Mouse (Mus musculus) adrenal gland, adult 18-20 months (tissue): ENCODE data around the gene Ppp2r3d. TPM values are rescaled to one million over a fixed set of nuclear protein-coding genes. Genes with fewer than 3 reads are reported as not detected.
"Not testable (repeated sequence)": the region's sequence is repeated elsewhere in the genome, so short reads cannot be mapped to it uniquely, and the experiment has no call there.

Experiments
- DNase-seq, 2 experiments: peaks; one replicate each; pipeline ENCODE4 v3.0.0; 2021 to 2022; ENCODE audit warnings: low spot score in 2 of 2
- long read RNA-seq, 2 experiments: library from polyadenylated mRNA; stranded (forward); transcript quantifications; one replicate each; pipeline ENCODE4 v2.0.0; 2021
- total RNA-seq, 2 experiments: library from RNA; stranded (reverse); gene quantifications; 1 replicate in 1 of 2; 2 replicates in 1 of 2; pipeline ENCODE4 v1.2.3; 2021

Ppp2r3d gene
- 100 to 1,000 TPM in 1 of 2 experiments, 10 to 100 TPM in 1; 80.5 to 101 TPM for total RNA-seq
- long read RNA-seq, experiment 1, partial matches to known transcripts = 0 of 1 reads
- long read RNA-seq, experiment 1, other reads (novel, unspliced or antisense) = 0 of 1 reads
- long read RNA-seq, experiment 2, partial matches to known transcripts = 0 of 2 reads
- long read RNA-seq, experiment 2, other reads (novel, unspliced or antisense) = 0 of 2 reads

GRCm38 (mm10) chr9:124476096-124476902 is at the start of gene Ppp2r3d:
TSS of gene Ppp2r3d (minus strand) at chr9:124476898.
- DNase-seq = peak; percentile 2 to 21

- DNase-seq = not testable (repeated sequence)
These were observed 17.0 kb upstream of the Ppp2r3d start, which contains the start of gene Gm21836 for GRCm38 (mm10) chr9:124493693-124494092. TSS of gene Gm21836 (minus strand) at chr9:124493793.

- DNase-seq = not testable (repeated sequence)
These were observed 3.8 kb upstream of the Ppp2r3d start for GRCm38 (mm10) chr9:124480361-124480980.

DNA sequence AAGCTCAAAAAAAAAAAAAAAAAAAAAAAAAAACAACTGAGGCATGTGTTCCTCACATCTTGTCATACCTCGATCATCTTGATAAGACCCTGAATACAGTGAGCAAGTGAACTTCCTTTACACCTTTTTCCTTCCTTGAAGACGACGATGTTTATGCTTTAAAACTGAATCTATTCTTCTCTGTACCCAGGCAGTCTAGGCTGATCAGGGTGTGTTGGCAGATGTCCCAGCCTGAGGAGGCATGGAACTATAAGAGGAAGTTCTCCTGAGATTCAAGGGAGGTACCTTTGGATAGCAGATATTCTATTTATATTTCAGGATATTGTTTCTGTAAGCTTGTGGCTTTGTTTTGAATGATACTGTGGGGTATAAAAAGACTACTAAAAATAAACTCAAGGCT is 1.4 kb upstream of the Ppp2r3d start:
- no peak for DNase-seq

DNA sequence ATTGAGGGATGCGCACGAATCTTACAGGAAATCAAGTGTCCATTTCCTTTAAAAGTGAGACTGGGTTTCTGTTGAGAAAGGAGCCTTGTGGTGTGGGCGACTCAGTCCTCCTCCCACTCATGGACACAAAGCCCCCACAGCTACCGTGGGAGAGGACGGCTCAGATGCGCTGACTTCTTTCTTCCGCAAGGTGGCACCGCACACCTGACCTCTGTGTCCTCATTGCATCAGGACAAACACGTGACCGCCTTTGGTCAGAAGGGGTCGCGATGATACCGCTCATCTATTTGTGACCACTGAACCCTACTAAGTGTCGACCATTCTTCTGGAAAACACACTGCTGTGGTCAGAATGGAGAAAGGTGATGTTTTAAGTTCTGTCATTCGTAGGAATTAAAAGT is 1.0 kb downstream of the Ppp2r3d start:
- DNase-seq = no peak

- no peak for DNase-seq
These were observed 20.1 kb downstream of the Ppp2r3d start for GRCm38 (mm10) chr9:124456572-124456971.

GRCm38 (mm10) chr9:124442533-124442855 is 34.2 kb downstream of the Ppp2r3d start:
- DNase-seq = peak in 1 of 2 experiments; percentile 35

GRCm38 (mm10) chr9:124441681-124442532 is 34.8 kb downstream of the Ppp2r3d start:
- peak; percentile 5 to 31 for DNase-seq

DNA sequence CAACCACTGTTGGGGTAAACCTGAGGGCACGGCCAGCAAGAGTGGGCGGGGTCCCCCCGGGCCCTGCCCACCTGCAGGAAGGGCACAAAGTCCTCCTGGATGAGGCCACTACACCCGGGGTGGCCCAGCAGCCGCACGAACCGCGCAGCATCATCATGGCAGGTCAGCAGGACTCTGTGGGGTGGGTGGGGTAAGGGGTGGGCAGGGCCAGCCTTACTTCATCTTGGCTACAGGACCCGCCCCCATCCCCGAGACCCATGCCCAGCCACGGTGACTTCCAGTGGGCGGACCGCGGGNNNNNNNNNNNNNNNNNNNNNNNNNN is 36.0 kb downstream of the Ppp2r3d start:
- no peak for DNase-seq

DNA sequence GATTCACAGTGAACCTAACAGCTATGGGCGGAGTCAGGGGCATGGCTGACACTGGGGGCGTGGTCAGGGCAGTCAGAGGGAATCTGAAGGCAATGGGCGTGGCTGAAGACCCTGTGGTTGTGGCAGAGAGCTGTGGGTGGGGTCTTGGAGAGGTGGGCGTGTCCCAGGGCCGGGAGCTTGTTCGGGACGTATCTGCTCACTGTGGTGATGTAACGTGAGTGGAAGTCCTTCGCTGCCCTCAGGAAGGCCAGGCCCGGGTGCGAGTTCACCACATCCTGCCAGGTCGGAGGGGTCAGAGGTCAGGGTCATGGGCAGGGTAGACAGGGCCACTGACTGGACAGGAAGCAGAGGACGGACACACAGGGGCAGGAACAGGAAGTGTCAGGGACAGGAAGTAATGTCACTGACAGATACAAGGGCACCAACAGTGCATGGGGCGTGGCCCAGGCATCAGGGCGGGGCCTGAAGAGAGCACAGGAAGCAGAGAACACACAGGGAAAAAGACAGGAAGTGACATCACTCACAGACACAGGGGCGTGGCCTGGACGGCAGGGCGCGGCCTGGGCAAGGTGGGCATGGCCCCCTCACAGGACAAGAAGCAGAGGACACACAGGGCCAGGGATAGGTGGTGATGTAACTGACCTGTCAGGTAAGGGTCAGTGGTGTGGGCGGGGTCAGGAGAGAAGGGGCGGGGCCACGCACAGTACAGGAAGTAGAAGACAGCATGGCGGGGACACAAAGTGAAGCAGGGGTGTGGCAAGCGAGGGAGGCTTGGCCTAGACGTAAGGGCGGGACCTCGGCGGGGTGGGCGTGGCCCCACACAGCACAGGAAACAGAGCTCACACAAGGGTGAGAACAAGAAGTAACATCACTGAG is 36.6 kb downstream of the Ppp2r3d start:
- DNase-seq = peak; percentile 15 to 44

GRCm38 (mm10) chr9:124439403-124439847 is 37.3 kb downstream of the Ppp2r3d start:
- DNase-seq = peak; percentile 4 to 30

GRCm38 (mm10) chr9:124438686-124439346 is 37.9 kb downstream of the Ppp2r3d start:
- DNase-seq = peak in 1 of 2 experiments; percentile 22

- peak; percentile 93 to 95 for DNase-seq
These were observed 51.2 kb downstream of the Ppp2r3d start for GRCm38 (mm10) chr9:124425411-124425885.

GRCm38 (mm10) chr9:124424542-124425410 is 51.9 kb downstream of the Ppp2r3d start:
- peak; percentile 95 to 96 for DNase-seq

DNA sequence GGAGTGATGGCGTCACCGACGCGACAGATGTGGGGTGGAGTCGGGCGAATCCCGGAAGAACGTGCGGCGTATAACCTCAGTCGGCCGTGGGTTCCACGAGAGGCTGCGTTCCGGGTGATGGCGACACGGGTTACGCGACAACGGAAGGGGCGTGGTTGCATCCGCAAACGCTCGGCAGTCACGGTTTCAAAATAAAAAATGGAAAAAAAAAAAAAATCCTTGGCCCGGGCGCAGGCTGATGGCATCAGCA is 52.5 kb downstream of the Ppp2r3d start:
- no peak for DNase-seq

- DNase-seq = peak; percentile 91 to 92
These were observed 53.0 kb downstream of the Ppp2r3d start for GRCm38 (mm10) chr9:124423552-124424291.

DNA sequence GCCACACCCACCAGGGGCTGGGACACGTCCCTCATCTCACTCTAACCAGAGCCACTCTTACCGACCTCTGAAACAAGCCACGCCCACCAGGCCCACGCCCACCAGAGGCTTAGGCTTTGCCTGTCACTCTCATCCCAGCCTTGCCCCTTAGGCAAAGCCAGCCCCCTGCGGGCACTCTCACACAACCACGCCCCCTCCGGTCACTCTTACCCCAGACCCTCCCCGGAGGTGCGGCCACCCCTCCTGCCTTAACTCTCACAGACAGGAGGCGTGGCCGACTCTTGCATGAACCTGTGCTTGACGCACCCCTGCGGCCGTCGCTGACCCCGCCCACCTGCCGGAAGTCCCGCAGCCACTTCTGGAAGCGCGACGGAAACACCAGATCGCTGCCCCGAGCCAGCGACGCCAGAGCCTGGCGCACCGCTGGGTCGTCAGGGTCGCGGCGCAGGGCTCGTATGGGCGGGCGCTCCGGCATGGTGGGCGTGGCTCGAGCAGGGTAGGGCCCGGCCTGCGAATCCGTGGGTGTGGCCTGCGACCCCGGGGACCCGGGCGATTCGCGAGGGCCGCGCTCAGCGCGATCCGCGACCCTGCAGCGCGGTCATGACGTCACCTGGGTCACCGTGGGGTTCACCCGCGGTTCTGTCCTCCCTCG is 53.7 kb downstream of the Ppp2r3d start:
- DNase-seq = peak; percentile 93 to 94
